Mouse (Mus musculus) embryonic facial prominence, embryonic 15.5 days (tissue): ENCODE measurements around the gene Pbld2. TPM values are rescaled to one million over a fixed set of nuclear protein-coding genes. Genes with fewer than 3 reads are reported as not detected.
A peak's percentile ranks its signal among the peaks of the same experiment; 100 is the strongest.

Experiments
- ATAC-seq: fragments of 200-750 bp; cut with Nextera tagmentation; 2 replicates; pipeline ENCODE4 v1.8.0; 2017; ENCODE audit warnings: low read depth, moderate TSS enrichment; ENCODE audit not compliant: insufficient number of reproducible peaks, low FRiP score, low TSS enrichment
- H3K27ac ChIP-seq: fragments of 300-500 bp; sonication (generic); replicated peaks from 2 replicates; pipeline ENCODE4 v1.5.1; 2015; ENCODE audit warnings: mild to moderate bottlenecking, inconsistent platforms
- H3K27me3 ChIP-seq: fragments of 300-500 bp; sonication (generic); 2 replicates; pipeline ENCODE4 v1.6.1; 2015; ENCODE audit warnings: inconsistent platforms
- H3K36me3 ChIP-seq: fragments of 300-500 bp; sonication (generic); 2 replicates; pipeline ENCODE4 v1.6.1; 2015; ENCODE audit warnings: mild to moderate bottlenecking, inconsistent platforms
- H3K4me1 ChIP-seq: fragments of 300-500 bp; sonication (generic); 2 replicates; pipeline ENCODE4 v1.6.1; 2015; ENCODE audit warnings: inconsistent platforms
- H3K4me2 ChIP-seq: fragments of 300-500 bp; sonication (generic); replicated peaks from 2 replicates; pipeline ENCODE4 v1.6.1; 2015; ENCODE audit warnings: mild to moderate bottlenecking, inconsistent platforms
- H3K4me3 ChIP-seq: fragments of 300-500 bp; sonication (generic); replicated peaks from 2 replicates; pipeline ENCODE4 v1.5.1; 2015; ENCODE audit warnings: mild to moderate bottlenecking, inconsistent platforms
- H3K9ac ChIP-seq: fragments of 300-500 bp; sonication (generic); 2 replicates; pipeline ENCODE4 v1.6.1; 2015; ENCODE audit warnings: inconsistent platforms
- H3K9me3 ChIP-seq: fragments of 300-500 bp; sonication (generic); replicated peaks from 2 replicates; pipeline ENCODE4 v1.6.1; 2016; ENCODE audit warnings: inconsistent platforms
- WGBS: fragments of 180-500 bp; shearing (Covaris S2); methylation state at CpG from one replicate; pipeline ENCODE4 v1.1.7; 2015; 5-methylcytosine and 5-hydroxymethylcytosine counted together
- polyA plus RNA-seq: library from polyadenylated mRNA; unstranded; fragments of >200 nt; fragmentation: Nextera tagmentation; extraction: Ambion mirVana; gene quantifications from 2 replicates; pipeline ENCODE4 v1.2.1, GENCODE M21; 2015

Pbld2 gene
- polyA plus RNA-seq, 1 experiment from 2014 or later: 1.3 TPM

GRCm38 (mm10) chr10:63025491-63026011 lies 1.4 kb downstream of the Pbld2 start:
- ATAC-seq: no peak
- Histone ChIP-seq H3K9ac (no peak overlapping the region), H3K4me1 (peaks cover 32% of the 10 kb centered on the region), H3K4me3 (peak overlapping the region; percentile 74; the same call in 1 of the 2 replicates), H3K27ac (peak overlapping the region; percentile 100; the same call in 1 of the 2 replicates), H3K4me2 (peak overlapping the region; percentile 63; the same call in 1 of the 2 replicates), H3K36me3 (no peaks in the 10 kb centered on the region), H3K27me3 (no peaks in the 10 kb centered on the region), H3K9me3 (no peaks in the 10 kb centered on the region)
- WGBS: 20% methylated on average over 6 of the region's 6 CpGs

- Histone ChIP-seq H3K9me3 (no peaks in the 10 kb centered on the region), H3K4me1 (peaks cover 27% of the 10 kb centered on the region), H3K4me3 (no peak overlapping the region), H3K4me2 (no peak overlapping the region), H3K27ac (no peak overlapping the region), H3K36me3 (no peaks in the 10 kb centered on the region), H3K27me3 (no peaks in the 10 kb centered on the region), H3K9ac (no peak overlapping the region)
- WGBS: 21% methylated on average over 8 of the region's 8 CpGs
- ATAC-seq: no peak
Measured at GRCm38 (mm10) chr10:63026156-63026794, 2.2 kb downstream of the Pbld2 start.

DNA sequence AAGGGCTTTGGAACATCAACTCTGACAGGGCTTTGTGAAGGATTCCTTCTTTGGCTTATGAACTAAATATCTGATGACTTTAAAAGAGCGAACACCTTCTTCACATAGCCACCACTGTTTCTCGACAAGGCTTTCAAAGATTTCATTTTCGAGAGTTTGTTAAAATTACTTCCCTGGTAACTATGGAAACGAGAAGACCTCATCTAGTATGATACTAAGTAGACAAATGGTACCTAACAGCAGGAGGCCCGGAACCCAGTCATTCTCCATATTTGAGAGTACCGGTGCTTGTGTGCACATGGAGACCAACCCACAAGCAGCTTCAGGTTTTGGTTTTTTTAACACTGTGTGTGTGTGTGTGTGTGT lies 2.7 kb downstream of the Pbld2 start:
- ATAC-seq: no peak
- no peak overlapping the region for H3K9ac ChIP-seq

DNA sequence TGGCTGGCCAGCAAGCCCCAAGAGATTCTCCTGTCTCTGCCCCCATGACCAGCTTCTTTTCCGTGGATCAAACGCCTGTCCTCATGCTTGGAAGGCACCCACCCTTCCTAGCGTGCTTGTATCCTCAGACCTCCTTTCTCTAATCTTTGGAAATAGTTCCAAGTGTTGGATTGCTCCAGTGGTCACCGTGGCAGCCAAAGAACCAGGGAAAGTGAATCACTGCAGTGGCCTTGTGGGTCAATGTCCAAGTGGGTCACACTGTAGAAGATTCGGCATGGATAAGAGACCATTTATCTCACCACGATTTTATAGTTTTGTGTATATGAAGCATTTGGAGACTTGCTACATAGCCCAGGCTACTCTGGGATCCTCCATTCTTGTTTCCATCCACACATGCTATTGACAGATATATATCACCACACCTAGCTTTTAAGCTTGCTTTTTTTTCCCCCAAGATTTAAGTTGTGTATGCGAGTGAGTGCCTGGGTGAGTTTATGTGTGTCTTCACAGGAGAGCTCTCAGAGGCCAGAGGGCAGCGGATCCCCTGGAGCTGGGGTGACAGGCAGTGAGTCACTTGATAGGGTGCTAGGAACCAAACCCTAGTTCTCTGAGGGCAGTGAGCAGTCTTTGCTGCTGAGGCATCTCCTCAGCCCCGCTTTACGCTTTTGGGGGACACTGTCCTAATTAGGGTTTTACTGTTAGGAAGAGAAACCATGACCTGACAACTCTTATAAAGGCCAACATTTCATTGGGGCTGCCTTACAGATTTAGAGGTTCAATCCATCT lies 3.5 kb downstream of the Pbld2 start:
- Histone ChIP-seq H3K4me2 (no peak overlapping the region), H3K9ac (no peak overlapping the region), H3K27ac (no peak overlapping the region), H3K36me3 (no peaks in the 10 kb centered on the region), H3K27me3 (no peaks in the 10 kb centered on the region), H3K9me3 (no peaks in the 10 kb centered on the region), H3K4me3 (no peak overlapping the region), H3K4me1 (peaks cover 18% of the 10 kb centered on the region)
- WGBS: 93% methylated on average over 10 of the region's 10 CpGs
- no peak for ATAC-seq

More for the DNA sequence above, 2.7 kb downstream of the Pbld2 start:
- peaks cover 22% of the 10 kb centered on the region for H3K4me1 ChIP-seq
- no peaks in the 10 kb centered on the region for H3K36me3 ChIP-seq
- H3K27ac ChIP-seq: no peak overlapping the region
- WGBS: 82% methylated on average over 6 of the region's 6 CpGs
- no peaks in the 10 kb centered on the region for H3K9me3 ChIP-seq
- no peaks in the 10 kb centered on the region for H3K27me3 ChIP-seq
- no peak overlapping the region for H3K4me3 ChIP-seq
- no peak overlapping the region for H3K4me2 ChIP-seq

GRCm38 (mm10) chr10:63028396-63028795 lies 4.3 kb downstream of the Pbld2 start:
- H3K36me3 ChIP-seq: no peaks in the 10 kb centered on the region
- H3K27me3 ChIP-seq: no peaks in the 10 kb centered on the region
- H3K4me2 ChIP-seq: no peak overlapping the region
- no peaks in the 10 kb centered on the region for H3K9me3 ChIP-seq
- H3K4me1 ChIP-seq: peaks cover 18% of the 10 kb centered on the region
- WGBS: 77% methylated on average over 4 of the region's 4 CpGs
- no peak overlapping the region for H3K4me3 ChIP-seq
- no peak overlapping the region for H3K9ac ChIP-seq
- no peak for ATAC-seq
- no peak overlapping the region for H3K27ac ChIP-seq

GRCm38 (mm10) chr10:63032267-63032666 lies 8.2 kb downstream of the Pbld2 start:
- ATAC-seq: no peak
- H3K9ac ChIP-seq: no peak overlapping the region
- H3K27me3 ChIP-seq: no peaks in the 10 kb centered on the region
- H3K4me3 ChIP-seq: no peak overlapping the region
- H3K4me1 ChIP-seq: no peaks in the 10 kb centered on the region
- H3K36me3 ChIP-seq: no peaks in the 10 kb centered on the region
- H3K9me3 ChIP-seq: no peaks in the 10 kb centered on the region
- no peak overlapping the region for H3K4me2 ChIP-seq
- 79% methylated on average over 3 of the region's 3 CpGs for WGBS
- H3K27ac ChIP-seq: no peak overlapping the region

DNA sequence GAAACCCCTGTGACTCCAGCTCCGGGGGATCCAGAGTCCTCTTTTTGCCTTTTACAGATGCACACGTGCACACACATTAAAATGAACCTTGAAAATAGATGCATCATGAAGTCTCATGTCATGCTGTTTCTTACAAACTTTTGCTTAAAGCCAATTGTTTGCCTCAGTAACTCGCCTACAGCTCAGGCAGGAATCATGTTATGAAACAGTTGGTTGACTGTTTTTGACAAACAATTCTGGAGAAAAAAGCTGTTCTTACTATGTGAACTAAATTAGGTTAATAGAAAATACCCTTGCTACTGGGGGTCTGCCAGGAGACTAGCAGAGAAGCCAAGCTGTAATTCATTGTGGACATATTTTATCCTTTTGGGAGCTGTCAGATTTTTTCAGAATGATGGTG lies 8.8 kb downstream of the Pbld2 start:
- Histone ChIP-seq H3K27ac (no peak overlapping the region), H3K4me1 (no peaks in the 10 kb centered on the region), H3K9ac (no peak overlapping the region), H3K4me3 (no peak overlapping the region), H3K36me3 (no peaks in the 10 kb centered on the region), H3K9me3 (no peaks in the 10 kb centered on the region), H3K4me2 (no peak overlapping the region), H3K27me3 (no peaks in the 10 kb centered on the region)
- no peak for ATAC-seq
- WGBS: 50% methylated on average over 3 of the region's 3 CpGs

DNA sequence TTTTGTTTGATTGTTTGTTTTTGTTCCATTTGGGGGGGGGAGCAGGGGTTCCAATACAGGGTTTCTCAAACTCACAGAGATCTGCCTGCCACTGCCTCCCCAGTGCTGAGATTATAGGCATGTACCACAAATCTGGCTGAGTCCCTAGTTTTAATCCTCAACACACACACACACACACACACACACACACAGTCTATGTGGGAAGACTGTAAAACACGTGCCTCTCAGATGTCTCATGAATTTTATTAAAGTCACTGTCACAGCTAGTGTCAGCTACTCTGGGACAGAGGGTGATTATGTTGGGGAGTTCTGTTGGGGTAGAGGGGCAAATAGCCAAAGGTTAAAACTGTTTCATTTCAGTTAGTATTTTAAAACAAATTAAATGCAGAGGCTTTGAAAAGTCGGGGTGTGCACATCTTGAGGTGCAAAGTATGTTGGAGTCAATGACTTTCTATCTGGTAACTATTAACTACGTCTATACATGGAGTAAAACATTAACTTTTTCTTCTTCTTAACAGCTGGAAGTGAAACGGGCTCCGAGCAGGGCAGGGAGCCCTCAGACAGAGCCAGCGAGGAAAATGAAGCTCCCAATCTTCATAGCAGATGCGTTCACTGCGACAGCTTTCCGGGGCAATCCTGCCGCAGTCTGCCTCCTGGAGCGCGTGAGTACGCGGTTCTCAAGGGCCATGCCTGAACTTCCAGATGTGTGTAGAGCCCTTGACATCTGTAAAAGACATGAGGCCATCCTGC lies 14.6 kb downstream of the Pbld2 start:
- no peak for ATAC-seq
- H3K36me3 ChIP-seq: no peaks in the 10 kb centered on the region
- no peak overlapping the region for H3K4me3 ChIP-seq
- peak overlapping the region; percentile 11; the same call in 1 of the 2 replicates for H3K27ac ChIP-seq
- WGBS: 53% methylated on average over 14 of the region's 14 CpGs
- H3K4me1 ChIP-seq: no peaks in the 10 kb centered on the region
- no peak overlapping the region for H3K9ac ChIP-seq
- no peak overlapping the region for H3K4me2 ChIP-seq
- no peaks in the 10 kb centered on the region for H3K9me3 ChIP-seq
- no peaks in the 10 kb centered on the region for H3K27me3 ChIP-seq

GRCm38 (mm10) chr10:63039867-63040628 lies 15.9 kb downstream of the Pbld2 start:
- 79% methylated on average over 5 of the region's 5 CpGs for WGBS
- H3K9me3 ChIP-seq: no peaks in the 10 kb centered on the region
- no peak overlapping the region for H3K27ac ChIP-seq
- no peak overlapping the region for H3K4me3 ChIP-seq
- no peak overlapping the region for H3K9ac ChIP-seq
- H3K36me3 ChIP-seq: no peaks in the 10 kb centered on the region
- no peaks in the 10 kb centered on the region for H3K27me3 ChIP-seq
- no peak for ATAC-seq
- no peak overlapping the region for H3K4me2 ChIP-seq
- no peaks in the 10 kb centered on the region for H3K4me1 ChIP-seq

DNA sequence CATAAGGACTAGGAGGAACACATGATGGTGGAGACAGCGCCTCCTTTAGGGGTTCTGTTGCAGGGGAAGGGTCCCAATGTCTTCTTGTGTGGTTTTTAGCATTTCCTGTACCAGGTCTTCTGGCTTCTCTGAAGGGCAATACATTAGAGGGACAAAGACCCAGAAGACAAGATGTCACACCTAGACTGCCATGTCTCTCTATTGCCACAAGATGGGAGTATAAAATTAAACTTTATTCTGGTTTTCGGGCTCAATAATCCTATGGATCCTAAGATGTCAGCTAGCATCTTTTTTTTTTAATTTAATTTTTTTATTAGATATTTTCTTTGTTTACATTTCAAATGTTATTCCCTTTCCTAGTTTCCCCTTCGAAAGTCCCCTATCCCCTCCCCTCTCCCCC lies 19.0 kb downstream of the Pbld2 start:
- Histone ChIP-seq H3K4me2 (no peak overlapping the region), H3K4me1 (no peaks in the 10 kb centered on the region), H3K27me3 (no peaks in the 10 kb centered on the region), H3K4me3 (no peak overlapping the region), H3K9me3 (no peaks in the 10 kb centered on the region), H3K9ac (no peak overlapping the region), H3K36me3 (no peaks in the 10 kb centered on the region), H3K27ac (no peak overlapping the region)
- WGBS: 56% methylated on average over 3 of the region's 3 CpGs
- no peak for ATAC-seq

- Histone ChIP-seq H3K36me3 (no peaks in the 10 kb centered on the region), H3K4me2 (no peak overlapping the region), H3K9ac (no peak overlapping the region), H3K27ac (no peak overlapping the region), H3K4me3 (no peak overlapping the region), H3K9me3 (no peaks in the 10 kb centered on the region), H3K27me3 (no peaks in the 10 kb centered on the region), H3K4me1 (no peaks in the 10 kb centered on the region)
- 88% methylated on average over 8 of the region's 8 CpGs for WGBS
- ATAC-seq: no peak
Measured at GRCm38 (mm10) chr10:63047751-63048150, 23.6 kb downstream of the Pbld2 start.
